Mouse (Mus musculus): ENCODE measurements around the gene Nlrp3.

Gene Nlrp3

DNA sequence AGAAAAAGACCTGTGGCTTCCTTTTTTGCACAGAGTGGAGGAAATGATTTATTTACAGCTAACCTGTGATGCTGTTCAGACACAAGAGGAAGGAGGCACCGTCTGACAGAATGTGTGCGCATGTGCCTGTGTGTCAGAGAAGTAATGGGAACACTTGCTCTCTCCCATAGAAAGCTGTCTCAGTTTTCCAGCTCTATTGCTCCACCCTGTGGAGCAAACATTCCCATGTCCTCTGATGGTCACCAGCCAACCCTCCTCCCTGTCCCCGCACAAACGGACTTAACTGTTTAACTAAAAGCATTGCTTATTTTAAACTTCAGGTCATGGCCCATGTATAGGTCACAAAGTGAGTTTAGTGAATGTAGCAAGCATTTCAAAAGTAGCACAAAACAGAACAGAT is 72.8 kb downstream of the Nlrp3 start:
- peak; percentile 92 for ATAC-seq (ENCODE audit: low TSS enrichment)

Data from frontal cortex, adult (tissue).